Mouse (Mus musculus): Measurements from ENCODE around the gene Faap20. TPM values are rescaled to one million over a fixed set of nuclear protein-coding genes. Genes with fewer than 3 reads are reported as not detected.
"Not testable (repeated sequence)": the region's sequence is repeated elsewhere in the genome, so short reads cannot be mapped to it uniquely, and the experiment has no call there.

Gene Faap20
- total and polyA plus RNA-seq, 3 experiments: 40.3 to 106 (median 57.3) TPM

DNA sequence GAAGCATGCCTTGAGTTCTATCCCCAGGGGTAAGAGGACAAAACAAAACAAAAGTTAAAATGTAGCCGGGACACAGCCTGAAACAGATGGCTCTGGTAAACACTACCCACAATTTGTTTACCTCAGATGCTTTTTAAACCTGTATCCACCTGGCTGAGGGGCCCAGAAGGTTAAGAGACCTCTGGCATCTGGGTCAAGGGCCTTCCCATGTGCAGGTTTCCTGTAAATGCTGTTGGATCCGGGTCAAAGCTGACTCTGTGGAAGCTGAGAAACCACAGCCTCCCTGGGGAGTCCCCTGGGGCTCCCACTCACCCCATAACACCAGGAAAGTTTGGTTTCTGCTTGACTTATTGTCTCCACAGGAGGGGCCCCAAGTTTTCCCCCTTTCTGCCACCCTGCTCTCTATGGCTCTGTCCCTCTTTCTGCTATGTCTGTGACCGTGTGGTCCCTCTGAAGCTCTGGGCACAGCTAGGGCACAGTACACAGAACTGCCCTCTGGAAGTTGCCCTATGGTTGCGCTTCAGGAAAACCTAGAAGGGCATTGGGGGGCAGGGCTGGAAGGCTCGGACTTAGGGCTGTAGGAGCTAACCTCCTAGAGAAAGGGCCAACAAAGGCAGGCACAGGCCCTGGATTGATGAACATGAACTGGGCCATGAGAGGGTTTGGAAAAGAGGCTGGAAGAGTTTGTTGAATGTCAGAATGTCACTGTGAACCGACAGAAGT, 3.7 kb upstream of the Faap20 start:
- DNase-seq: no peak

DNA sequence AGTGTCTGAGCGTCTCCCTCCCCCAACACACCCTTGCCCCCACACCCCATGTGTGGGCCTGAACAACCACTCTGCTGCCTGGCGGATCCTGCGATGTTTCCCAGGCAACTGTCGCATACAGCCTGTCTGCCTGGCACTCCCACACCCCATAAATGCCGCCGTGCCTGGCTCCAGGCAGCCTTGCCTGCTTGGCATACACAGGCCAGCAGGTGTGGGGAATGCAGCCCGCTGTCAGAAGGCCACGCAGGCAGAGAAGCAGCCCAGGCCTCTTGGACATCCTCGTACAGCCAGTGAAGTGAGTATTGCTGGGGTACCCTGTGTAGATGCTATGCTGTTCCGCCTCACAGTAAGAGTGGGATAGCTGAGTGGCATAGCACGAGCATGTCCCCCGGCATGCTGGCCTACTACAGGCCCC, 2.9 kb upstream of the Faap20 start:
- no peak for DNase-seq

DNA sequence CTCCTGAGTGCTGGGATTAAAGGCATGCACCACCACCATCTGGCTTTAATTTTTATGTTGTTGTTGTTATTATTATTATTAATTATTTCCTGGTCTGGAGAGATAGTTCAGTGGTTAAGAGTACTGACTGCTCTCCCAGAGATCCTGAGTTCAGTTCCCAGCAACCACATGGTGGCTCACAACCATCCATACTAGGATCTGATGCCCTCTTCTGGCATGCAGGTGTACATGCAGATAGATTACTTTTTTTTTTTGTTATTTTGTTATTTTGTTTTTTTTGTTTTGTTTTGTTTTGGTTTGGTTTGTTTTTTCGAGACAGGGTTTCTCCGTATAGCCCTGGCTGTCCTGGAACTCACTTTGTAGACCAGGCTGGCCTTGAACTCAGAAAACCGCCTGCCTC, 1.5 kb upstream of the Faap20 start:
- not testable (repeated sequence) for DNase-seq

DNA sequence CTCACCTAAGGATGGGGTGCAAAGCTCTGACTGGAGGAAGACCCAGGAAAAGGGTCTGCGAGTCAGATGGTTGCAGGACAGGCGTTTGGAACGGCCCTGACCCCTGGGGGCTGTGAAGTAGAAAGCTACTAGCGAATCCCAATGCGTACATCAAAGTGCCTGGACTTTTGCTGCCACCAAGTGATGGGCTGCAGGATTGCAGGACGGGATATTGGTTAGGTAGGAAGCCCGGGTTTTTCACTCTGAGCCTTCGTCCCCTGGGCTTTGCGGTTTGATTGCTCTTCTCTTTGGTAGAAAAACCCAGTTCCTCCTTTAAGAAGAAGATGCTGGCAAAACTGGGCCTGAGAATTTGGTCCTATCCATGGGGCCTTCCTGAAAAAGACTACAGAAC, 350 bp upstream of the Faap20 start:
- peak; percentile 92 for DNase-seq

DNA sequence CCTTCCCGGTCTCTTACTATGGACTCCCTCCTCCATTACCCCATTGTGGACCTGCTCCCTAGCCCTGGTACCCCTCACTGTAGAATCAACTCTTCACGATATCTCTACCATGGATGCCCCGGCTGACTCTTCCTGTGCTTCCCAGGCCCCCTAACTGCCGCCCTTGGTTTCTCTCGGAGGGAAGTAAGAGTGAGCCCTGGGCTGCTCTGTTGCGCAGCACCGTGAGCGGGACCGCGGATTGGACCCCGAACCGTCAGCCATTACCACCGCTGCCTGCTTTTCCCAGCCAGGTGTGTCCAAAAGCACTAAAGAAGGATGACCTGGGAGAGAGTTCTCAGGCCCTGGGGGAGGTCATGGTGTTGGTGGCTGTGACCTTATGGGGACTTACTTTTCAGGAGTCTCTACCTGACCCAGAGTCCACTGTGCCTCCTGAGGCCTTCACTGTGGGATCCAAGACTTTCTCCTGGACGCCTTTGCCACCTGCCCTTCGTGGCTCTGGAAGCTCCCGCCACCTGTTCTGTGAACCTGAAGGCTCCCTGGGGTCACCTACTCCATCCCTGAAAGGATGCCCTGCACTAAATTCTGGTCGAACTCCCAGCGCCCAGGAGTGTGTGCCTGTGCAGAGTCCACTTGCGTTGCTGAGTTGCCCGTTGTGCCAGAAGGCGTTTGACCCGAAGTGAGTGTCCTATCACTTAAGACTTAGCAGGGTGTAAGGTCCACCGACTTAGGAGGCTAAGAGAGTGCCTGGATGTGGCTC, 937 bp downstream of the Faap20 start:
- DNase-seq: peak; percentile 53

DNA sequence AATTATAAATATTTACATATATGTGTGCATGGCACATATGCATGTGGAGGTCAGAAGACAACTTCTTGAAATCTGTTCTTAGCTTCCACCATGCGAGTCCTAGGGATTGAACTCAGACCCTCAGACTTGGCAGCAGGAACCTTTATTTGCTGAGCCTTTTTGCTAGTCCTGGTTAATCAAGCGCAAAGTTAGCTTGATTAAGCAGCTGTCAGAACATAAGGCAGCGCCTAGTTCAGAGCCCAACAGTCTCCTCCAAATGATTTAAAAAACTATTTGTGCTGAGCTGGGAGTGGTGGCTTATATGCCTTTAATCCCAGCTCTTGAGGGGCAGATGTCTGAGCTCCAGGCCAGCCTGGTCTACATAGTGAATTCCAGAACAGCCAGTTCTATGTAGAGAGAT, 1.5 kb downstream of the Faap20 start:
- no peak for DNase-seq

DNA sequence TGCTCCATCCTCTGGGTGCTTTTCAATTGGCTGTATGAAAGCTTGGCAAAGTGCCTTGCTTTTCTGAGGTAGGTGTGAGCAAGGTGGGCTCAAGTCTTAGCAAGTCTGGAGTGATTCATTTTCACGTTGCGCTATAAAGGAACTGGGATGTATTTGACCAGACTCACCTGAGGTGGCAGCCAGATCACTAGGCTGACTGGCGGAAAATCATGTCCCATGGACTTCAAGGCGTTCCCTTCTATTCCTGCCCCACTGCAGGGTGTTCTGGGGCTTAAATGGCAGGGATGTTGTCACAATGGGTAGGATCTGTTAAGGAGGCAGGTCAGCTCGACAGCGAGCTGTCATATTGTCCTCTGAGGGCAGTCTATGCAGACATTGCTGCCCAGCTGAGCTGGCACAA, 2.7 kb downstream of the Faap20 start:
- DNase-seq: no peak

DNA sequence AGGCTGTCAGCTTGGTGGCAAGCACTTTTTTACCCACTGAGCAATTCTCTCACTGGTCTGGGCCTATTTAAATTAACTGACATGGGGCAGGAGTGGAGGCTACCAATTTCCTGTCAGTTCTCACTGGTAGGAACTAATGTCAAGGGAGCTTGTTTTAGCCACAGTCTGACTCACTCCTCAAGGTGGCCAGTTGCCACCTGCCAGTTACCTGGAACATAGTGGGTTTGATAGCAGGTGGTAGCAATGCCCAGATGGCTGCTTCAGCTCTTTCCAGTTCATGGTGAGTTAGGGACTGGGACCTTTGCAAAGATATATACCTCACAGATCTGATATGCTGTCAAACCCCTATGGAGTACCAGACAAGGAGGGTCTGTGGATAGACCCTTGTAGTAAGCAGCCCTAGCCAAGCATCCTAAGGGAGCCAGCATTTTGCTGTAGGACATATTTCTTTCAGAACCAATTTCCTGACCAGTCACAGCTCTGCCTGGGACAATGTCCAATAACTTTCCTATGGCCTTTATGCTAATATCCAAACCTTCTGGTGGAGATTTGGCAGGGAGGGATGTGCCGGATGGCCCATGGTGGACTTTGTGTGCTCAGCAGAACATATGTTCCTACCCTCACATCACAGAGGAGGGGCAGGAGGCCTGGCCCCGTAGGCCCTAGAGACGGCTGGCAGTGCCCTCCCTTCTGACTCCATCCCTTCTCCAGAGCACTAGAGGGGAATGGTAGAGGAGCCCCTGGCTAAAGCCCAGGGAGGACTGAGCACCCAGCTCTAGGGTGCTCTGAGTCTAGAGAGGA, 15.1 kb downstream of the Faap20 start:
- DNase-seq: no peak

DNA sequence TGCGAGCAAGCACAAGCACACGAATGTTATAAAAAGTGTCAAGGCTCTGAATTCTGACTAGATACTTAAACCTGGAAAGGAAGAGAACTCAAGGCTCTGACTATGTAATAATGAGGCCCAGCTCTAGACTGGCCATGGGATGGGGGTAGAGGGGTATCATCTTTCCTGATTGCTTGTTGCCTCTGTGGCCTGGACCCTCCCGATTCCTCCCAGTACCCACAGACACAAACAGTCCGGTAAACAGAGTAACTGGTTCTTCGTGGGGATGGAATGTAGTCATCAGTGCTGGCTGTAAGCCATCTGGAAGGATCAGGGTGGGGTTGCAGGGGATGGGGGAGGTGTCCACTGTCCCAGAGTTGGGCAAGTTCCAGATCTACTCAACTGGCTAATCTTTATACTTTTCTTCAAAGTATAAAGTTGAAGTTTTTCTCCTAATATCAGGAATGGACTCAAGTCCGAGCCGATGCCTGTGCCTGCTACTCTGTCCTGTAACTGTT, 17.5 kb downstream of the Faap20 start:
- DNase-seq: peak; percentile 18

DNA sequence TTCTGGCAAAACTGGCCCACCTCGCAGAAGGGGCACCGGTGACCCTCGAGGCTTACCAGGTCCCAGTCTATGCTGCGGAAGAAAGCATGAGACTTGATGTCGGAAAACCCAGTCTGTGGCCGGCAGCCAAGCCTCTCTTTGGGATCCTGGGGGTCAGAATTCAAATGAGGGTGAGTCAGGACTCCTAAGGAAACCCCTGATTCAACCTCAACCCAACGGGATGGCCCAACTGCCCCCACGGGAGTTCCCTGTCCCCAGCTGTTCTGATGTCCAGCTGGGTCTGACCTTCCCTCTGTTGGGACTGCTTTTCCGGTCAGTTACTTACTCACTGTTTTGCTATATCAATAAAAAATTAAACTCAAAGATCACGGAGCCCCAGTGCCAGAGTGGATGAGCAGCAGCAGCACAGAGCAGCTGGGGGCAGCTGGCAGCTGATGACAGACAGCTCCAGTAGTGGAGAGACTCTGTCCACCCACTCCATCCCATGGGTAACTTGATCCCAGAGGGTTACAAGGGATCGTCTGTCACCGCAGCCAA, 18.1 kb downstream of the Faap20 start:
- DNase-seq: peak; percentile 16

DNA sequence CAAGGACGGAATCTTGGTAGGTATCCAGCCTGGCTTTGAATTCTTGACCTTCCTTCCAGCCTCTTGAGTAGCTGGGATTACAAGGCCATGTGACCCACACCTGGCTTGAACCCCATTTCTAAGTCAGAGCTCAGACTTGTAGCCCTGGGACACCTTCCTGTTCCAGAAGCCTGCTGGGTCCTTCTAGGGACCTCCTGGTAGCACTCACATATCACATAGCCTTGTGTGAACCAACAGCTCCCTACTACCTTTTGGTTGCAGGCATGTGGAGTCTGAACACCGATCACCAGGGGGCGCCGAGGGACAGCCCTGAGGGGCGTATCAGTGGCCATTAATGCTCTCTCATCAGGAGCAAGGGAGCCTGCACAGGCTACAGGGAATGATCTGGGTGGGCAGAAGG, 18.8 kb downstream of the Faap20 start:
- peak; percentile 71 for DNase-seq

DNA sequence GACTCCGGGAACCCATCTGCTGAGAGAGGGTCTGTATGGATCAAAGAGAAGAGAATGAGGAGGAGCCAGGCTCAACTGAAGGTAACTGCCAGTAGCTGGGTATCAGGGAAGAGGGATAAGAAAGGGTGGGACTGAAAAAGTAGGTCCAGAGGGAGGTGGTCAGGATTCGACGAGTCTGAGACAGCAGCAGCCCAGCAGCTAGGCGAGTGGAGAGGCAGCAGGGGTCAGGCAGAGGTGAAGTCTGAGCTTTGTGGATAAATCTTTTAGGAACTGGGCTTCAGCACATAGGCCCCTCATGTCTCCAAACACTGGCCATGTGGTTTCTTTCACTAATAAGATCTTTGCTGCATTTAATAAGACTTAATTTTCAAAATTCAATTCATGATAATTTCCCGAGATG, 24.8 kb downstream of the Faap20 start:
- DNase-seq: no peak

DNA sequence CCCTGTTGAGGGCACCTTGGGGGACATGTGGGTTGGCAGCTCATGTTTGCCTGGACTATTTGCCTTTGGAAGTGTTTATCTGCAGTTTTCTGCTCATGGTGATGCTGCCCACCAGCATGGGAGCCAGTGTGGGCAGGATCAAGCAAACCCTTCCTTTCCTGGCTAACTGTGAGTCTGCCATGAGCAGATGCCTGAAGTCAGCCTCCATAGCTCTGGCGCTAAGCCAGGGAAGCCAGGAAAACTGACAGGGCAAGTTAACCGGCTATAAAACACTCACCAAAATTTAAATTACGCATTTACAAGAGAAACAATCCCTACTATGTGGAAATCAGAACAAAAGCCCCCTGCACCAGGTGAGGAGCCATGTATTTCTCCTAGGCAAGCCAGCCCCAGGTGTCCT, 25.2 kb downstream of the Faap20 start:
- DNase-seq: no peak

DNA sequence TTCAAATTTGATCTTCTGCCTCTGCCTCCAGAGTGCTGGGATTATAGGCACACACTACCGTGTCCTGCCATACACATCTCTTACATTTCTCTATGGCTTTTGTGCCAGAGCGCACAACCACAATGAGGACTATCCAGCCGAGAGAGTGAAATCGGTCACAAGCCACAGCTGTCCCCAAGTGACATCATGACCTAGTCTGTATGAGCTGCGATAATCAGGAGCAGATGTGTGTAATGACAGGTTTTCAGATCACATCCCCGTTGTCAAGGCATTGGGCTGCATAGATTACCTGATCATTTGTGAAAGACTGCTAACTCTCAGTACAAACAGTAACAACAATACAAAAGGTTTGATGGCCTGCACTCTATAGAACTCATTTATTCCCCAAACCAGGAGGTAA, 28.4 kb downstream of the Faap20 start:
- DNase-seq: no peak

DNA sequence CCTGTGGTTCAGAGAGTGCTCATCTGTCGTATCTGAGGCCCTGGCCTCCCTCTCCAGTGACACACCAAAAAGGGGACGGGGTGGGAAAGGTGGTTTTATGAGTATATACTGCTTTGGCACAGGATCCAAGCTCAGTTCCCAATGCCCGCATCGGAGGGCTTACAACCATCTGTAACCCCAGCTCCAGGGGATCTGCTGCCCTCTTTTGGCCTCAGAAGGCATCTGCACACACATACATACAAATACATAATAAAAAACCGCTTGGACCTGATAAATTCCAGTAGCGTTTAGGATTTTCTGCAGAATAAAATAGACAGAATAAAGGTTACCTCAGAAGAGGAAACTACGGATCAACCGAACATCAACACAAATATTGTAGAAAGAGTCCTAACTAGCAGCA, 29.5 kb downstream of the Faap20 start:
- no peak for DNase-seq

DNA sequence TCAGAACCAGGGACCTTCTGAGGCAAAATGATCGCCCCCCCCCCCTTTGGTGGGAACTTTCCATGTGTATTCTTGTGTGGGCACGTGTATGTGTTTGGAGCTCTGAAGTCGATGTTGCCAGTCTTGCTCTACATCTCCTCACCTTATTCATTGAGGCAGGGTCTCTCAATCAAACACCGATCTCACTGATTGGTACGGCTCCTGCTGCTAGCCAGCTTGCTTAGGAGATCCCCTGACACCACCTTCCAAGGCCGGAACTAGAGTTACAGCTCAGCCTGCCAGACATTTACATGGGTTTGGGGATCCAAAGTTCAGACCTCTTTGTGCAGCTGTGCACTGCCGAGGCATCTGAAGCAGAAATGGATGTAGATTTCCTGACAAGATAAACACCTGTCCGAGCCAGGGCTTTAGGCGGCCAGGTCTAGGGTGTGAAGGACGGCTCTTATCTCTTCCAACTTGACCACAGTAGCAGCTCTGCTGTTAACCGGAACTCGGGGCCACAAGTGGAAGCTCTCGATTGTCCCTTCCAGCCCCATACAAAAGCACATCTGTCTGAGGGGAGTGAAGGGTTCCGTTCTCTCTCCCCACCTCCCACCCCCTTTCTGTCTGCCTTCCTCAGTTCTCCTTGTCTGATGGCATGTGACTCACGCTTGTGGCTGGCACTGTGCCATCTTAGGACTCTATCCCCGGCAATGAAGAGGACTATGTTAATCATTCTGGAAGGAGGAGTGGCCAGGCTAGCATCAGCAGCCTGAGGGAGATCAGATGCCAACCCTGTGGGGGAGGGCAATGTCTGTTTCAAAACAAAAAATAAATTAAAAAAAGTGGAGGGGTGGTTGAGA, 30.5 kb downstream of the Faap20 start:
- peak; percentile 80 for DNase-seq

DNA sequence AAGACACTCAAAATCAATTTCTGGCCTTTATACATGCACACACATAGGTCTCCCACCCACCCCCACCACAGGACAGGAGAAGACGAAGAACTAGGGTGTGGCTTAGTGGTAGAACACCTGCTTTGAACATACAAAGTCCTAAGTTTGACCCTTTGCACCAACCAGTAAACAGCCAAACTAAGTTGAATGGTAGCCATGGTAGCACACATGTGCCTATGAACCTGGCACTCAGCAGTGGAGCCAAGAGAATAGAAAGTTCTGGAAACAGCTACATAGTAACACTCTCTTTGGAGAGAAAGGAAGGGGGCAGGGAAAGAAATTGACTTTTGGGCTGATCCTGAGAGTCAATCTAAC, 31.1 kb downstream of the Faap20 start:
- no peak for DNase-seq

DNA sequence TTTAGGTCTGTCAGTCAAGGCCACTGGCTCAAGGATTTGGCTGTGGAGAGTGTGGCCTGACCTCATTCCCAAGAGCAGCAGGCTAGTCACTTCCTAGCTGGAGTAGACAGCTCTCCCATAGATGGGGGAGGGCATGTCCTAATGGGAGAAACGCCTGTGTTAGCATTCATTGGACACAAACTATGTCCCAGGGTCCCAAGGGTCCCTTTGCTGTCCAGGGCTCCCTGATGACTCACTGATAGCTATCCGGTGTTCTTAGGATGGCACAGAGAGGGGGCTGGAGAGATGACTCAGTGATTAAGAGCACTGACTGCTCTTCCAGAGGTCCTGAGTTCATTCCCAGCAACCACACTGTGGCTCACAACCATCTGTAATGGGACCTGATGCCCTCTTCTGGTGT, 31.6 kb downstream of the Faap20 start:
- peak; percentile 12 for DNase-seq

DNA sequence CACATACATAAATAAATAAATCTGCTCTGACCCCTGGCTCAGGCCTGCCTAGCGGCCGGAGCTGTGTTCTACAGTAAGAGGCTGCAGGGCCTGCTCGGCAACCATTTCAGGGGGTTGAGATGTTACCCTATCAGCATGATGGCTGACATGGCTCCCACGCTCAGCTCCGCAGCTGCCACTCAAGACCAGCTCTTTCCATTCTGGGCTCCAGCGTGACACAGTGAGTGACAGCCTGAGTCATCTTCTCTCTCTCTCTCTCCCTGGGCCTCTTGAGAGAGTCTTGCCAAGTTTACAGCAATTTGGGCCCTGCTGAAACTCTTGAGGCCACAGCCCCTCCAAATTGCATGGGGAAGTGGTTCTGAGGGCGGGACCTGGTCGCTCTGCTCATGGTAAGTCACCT, 32.0 kb downstream of the Faap20 start:
- peak; percentile 24 for DNase-seq

DNA sequence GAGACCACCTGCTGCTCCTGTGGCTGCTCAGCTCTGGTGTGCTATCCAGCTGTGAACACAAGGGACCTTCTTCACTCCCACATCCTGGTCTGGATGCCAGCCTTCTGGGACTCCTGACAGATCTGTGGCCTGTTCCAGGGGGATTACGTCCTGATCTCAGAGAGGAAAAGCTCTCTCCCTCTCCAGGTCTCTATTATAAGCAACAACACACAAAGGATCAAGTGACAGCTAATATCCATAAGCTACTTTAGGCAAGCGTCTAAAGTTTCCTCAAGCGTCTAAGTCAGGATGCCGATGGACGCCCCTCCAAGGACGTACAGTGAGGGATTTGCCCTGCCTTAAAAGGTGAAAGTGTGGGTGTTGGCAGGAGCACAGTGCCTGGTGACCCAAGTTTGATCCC, 32.6 kb downstream of the Faap20 start:
- no peak for DNase-seq

DNA sequence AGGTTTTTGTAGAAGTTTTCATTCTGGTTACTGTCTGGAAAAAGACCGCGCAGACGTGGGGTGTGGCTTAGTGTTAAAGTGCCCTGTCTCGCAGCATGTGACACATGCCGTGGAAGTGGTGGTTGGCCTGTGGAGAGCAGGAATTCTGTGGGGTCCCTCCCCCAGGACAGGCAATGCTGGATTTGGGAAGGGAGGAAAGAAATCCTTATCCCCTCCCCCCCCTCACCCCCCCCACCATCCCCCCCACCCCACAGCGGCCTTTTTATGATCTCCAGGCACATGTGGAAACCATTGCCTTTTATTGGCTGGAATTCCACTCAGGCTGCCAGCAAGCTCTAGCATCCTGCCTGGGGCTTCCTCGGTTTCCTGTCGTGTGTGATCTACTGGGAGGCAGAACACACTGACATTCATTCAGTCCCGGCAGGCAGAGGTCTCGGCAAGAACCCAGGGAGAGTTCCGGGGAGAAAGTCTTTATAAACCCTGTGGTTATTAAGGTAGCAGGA, 33.5 kb downstream of the Faap20 start:
- no peak for DNase-seq
